Mouse (Mus musculus): ENCODE measurements around the gene Iqschfp.

- no peak for TF ChIP-seq CTCF (IDR thresholded peaks at IDR 0.05; ENCODE audit: extremely low read depth, insufficient read depth, low read length)
- no peak for TF ChIP-seq POLR2A (IDR thresholded peaks at IDR 0.05; ENCODE audit: extremely low read depth, insufficient read depth, low read length)
Observed at GRCm38 (mm10) chr3:68666377-68666776, 774.3 kb downstream of the Iqschfp start.

All from cortical plate, adult 2 months (tissue).